Mouse (Mus musculus): ENCODE data around the gene 9930104L06Rik. TPM values are rescaled to one million over a fixed set of nuclear protein-coding genes. Genes with fewer than 3 reads are reported as not detected.

The 9930104L06Rik gene
- polyA plus RNA-seq, 1 experiment, result 8.1 TPM

GRCm38 (mm10) chr4:124943781-124944180 lies 6.9 kb downstream of the 9930104L06Rik start:
- Histone ChIP-seq H3K4me3 (ENCODE audit: insufficient read depth, low read depth, low read length) (no peak overlapping the region), H3K27ac (ENCODE audit: insufficient read depth, low read depth, low read length) (no peak overlapping the region), H3K36me3 (ENCODE audit: control insufficient read depth, insufficient read depth, low read length) (no peaks in the 10 kb centered on the region), H3K4me1 (ENCODE audit: control insufficient read depth, insufficient read depth, low read length) (no peaks in the 10 kb centered on the region), H3K27me3 (replicated peaks; ENCODE audit: control insufficient read depth, insufficient read depth, low read length) (no peaks in the 10 kb centered on the region)
- 85% methylated on average over 5 of the region's 5 CpGs for WGBS
- TF ChIP-seq POLR2A (IDR thresholded peaks at IDR 0.05; ENCODE audit: low read depth, low read length) (no peak), CTCF (conservative IDR thresholded peaks at IDR 0.05; ENCODE audit: insufficient read depth, insufficient read length, low read depth, low read length) (no peak)
- DNase-seq, result no peak

GRCm38 (mm10) chr4:124944961-124945360 lies 8.1 kb downstream of the 9930104L06Rik start:
- no peaks in the 10 kb centered on the region for H3K36me3 ChIP-seq (ENCODE audit: control insufficient read depth, insufficient read depth, low read length)
- no peak for DNase-seq

DNA sequence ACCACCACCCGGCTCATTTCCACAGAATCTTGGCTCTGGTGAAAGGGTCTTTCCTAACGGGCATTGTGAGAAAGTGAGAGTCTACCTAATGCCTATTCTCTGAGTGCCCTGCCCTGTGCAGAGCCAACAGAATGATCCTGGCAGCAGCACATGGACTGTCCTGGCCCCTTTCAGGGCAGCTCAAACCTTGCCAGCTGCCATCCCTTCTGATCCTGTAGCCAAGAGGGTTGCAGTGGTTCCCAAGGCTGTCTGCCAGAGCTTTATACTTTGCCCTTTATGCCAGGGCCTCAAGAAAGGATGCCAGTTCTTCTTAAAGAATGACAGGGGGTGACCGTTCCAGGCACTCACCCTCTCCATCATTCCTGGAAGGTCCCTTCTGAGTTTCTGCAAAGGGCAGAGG lies 12.6 kb downstream of the 9930104L06Rik start:
- WGBS, result 84% methylated on average over 3 of the region's 3 CpGs
- Histone ChIP-seq H3K4me1 (ENCODE audit: control insufficient read depth, insufficient read depth, low read length) (no peaks in the 10 kb centered on the region), H3K27me3 (replicated peaks; ENCODE audit: control insufficient read depth, insufficient read depth, low read length) (no peaks in the 10 kb centered on the region), H3K27ac (ENCODE audit: insufficient read depth, low read depth, low read length) (no peak overlapping the region), H3K4me3 (ENCODE audit: insufficient read depth, low read depth, low read length) (no peak overlapping the region), H3K36me3 (ENCODE audit: control insufficient read depth, insufficient read depth, low read length) (no peaks in the 10 kb centered on the region)
- DNase-seq, result no peak
- TF ChIP-seq POLR2A (IDR thresholded peaks at IDR 0.05; ENCODE audit: low read depth, low read length), result no peak
- TF ChIP-seq CTCF (conservative IDR thresholded peaks at IDR 0.05; ENCODE audit: insufficient read depth, insufficient read length, low read depth, low read length), result no peak

More at GRCm38 (mm10) chr4:124944961-124945360, 8.1 kb downstream of the 9930104L06Rik start:
- WGBS, result 59% methylated on average over 2 of the region's 2 CpGs
- Histone ChIP-seq H3K4me1 (ENCODE audit: control insufficient read depth, insufficient read depth, low read length) (no peaks in the 10 kb centered on the region), H3K27ac (ENCODE audit: insufficient read depth, low read depth, low read length) (no peak overlapping the region), H3K4me3 (ENCODE audit: insufficient read depth, low read depth, low read length) (no peak overlapping the region), H3K27me3 (replicated peaks; ENCODE audit: control insufficient read depth, insufficient read depth, low read length) (no peaks in the 10 kb centered on the region)
- TF ChIP-seq POLR2A (IDR thresholded peaks at IDR 0.05; ENCODE audit: low read depth, low read length) (no peak), CTCF (conservative IDR thresholded peaks at IDR 0.05; ENCODE audit: insufficient read depth, insufficient read length, low read depth, low read length) (no peak)

DNA sequence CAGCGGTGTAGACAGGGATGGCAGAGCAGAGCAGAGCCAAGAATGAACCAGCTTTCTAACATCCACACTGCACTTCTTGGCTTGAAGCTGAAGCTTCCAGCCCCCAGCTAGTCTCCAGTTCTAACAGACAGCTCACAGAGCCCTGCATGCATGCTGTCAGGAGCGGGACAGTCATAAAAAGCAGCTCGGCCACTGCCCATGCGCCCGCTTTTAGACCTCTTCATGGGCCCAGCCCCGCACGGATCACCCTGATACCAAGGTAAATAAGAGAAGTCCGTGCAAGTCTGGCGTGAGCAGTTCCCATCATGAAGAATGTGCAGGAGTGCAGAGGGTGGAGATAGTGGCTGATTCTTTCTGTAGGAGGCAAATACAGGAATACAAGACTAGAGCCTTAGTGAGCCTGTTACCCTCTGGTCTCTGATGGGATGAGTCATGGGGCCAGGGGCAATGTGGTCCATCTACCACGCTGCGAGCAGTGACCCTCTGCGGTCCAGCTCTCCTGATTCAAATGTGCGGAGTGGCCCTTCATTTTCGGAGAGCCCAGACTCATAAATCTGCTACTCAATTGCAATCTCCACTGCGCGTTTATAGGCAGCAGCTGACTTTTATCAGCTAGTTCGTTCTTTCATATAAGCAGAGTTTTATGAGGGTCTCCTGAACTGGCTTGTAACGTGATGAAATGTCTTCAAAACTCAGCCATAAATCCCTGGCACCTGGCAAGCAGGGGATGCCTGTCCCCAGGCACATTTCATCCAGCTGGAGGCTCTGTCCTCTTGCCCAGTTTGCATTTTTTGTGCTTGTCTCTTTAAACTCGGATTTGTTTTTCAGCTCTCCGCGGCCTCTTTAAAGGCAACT lies 13.6 kb downstream of the 9930104L06Rik start:
- WGBS, result 33% methylated on average over 21 of the region's 21 CpGs
- Histone ChIP-seq H3K27ac (ENCODE audit: insufficient read depth, low read depth, low read length) (no peak overlapping the region), H3K4me3 (ENCODE audit: insufficient read depth, low read depth, low read length) (no peak overlapping the region), H3K4me1 (ENCODE audit: control insufficient read depth, insufficient read depth, low read length) (no peaks in the 10 kb centered on the region), H3K36me3 (ENCODE audit: control insufficient read depth, insufficient read depth, low read length) (no peaks in the 10 kb centered on the region), H3K27me3 (replicated peaks; ENCODE audit: control insufficient read depth, insufficient read depth, low read length) (no peaks in the 10 kb centered on the region)
- peak; percentile 52 for DNase-seq
- TF ChIP-seq CTCF (conservative IDR thresholded peaks at IDR 0.05; ENCODE audit: insufficient read depth, insufficient read length, low read depth, low read length) (no peak), POLR2A (IDR thresholded peaks at IDR 0.05; ENCODE audit: low read depth, low read length) (no peak)

DNA sequence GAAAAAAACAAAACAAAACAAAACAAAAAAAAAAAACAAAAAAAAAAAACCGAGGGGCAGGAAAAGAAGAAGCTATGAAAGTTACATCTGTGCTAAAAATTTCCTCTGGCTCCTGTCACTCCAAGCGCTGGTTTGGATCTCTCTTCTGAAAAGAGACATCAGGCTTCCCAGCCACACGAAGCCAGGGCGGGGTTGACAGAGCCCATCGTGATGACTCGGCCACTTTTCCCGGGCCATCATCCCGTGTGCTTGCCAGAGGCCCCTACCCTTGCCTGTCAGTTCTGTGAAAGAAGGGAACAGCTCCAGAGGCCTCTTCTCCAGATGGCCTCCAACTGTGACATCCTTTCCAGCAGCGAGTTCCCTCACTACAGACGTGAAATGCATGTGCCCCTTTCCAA lies 14.2 kb downstream of the 9930104L06Rik start:
- Histone ChIP-seq H3K4me3 (ENCODE audit: insufficient read depth, low read depth, low read length) (no peak overlapping the region), H3K27ac (ENCODE audit: insufficient read depth, low read depth, low read length) (no peak overlapping the region), H3K27me3 (replicated peaks; ENCODE audit: control insufficient read depth, insufficient read depth, low read length) (no peaks in the 10 kb centered on the region), H3K36me3 (ENCODE audit: control insufficient read depth, insufficient read depth, low read length) (no peaks in the 10 kb centered on the region), H3K4me1 (ENCODE audit: control insufficient read depth, insufficient read depth, low read length) (no peaks in the 10 kb centered on the region)
- 22% methylated on average over 10 of the region's 10 CpGs for WGBS
- peak; percentile 12 for DNase-seq
- TF ChIP-seq CTCF (conservative IDR thresholded peaks at IDR 0.05; ENCODE audit: insufficient read depth, insufficient read length, low read depth, low read length) (no peak), POLR2A (IDR thresholded peaks at IDR 0.05; ENCODE audit: low read depth, low read length) (no peak)

DNA sequence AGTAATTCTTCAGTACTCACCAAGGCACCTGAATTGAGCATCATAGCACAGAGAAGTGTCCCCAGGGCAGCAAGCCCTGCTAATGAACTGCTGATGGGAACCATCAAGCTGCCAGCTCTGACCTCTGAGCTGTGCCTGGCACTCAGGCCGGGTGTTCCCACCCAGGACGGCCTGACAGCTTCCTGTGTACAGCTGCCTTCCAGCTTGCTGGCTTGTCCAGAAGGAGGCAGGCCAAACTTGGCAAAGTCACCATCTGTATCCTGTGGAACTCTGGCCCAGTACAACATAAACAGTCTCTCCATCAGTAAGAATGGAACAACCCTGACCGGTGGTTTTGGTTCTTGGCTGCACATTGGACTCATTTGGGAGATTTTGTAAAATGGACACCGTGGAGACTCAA lies 16.7 kb downstream of the 9930104L06Rik start:
- WGBS, result 42% methylated on average over 4 of the region's 4 CpGs

DNA sequence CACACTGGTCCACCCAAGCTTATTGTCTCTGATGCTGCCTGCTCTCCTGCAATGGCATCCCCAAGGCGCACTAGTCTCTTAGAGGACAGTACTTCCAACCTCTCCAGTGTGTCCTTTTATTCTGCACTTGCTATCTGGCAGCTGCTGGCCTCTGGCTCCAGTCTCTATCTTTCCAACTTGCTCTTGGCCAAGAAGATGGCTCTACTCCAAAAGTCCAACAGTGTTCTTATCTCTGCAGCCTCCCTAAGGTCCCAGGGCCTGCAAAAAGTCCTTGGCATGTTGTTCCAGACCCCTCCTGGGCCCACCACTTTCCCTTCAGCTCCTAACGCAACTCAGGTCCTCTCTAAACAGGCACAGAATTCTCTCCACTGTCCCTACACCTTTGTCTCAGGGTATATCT lies 20.4 kb downstream of the 9930104L06Rik start:
- H3K36me3 ChIP-seq (ENCODE audit: control insufficient read depth, insufficient read depth, low read length), result no peaks in the 10 kb centered on the region
- DNase-seq, result peak; percentile 9

More for the DNA sequence above, 16.7 kb downstream of the 9930104L06Rik start:
- TF ChIP-seq POLR2A (IDR thresholded peaks at IDR 0.05; ENCODE audit: low read depth, low read length) (no peak), CTCF (conservative IDR thresholded peaks at IDR 0.05; ENCODE audit: insufficient read depth, insufficient read length, low read depth, low read length) (no peak)
- H3K27me3 ChIP-seq (replicated peaks; ENCODE audit: control insufficient read depth, insufficient read depth, low read length), result no peaks in the 10 kb centered on the region
- no peak for DNase-seq
- H3K36me3 ChIP-seq (ENCODE audit: control insufficient read depth, insufficient read depth, low read length), result no peaks in the 10 kb centered on the region
- no peaks in the 10 kb centered on the region for H3K4me1 ChIP-seq (ENCODE audit: control insufficient read depth, insufficient read depth, low read length)
- H3K27ac ChIP-seq (ENCODE audit: insufficient read depth, low read depth, low read length), result no peak overlapping the region
- no peak overlapping the region for H3K4me3 ChIP-seq (ENCODE audit: insufficient read depth, low read depth, low read length)

More for the DNA sequence above, 20.4 kb downstream of the 9930104L06Rik start:
- H3K4me1 ChIP-seq (ENCODE audit: control insufficient read depth, insufficient read depth, low read length), result no peaks in the 10 kb centered on the region
- H3K27me3 ChIP-seq (replicated peaks; ENCODE audit: control insufficient read depth, insufficient read depth, low read length), result no peaks in the 10 kb centered on the region
- H3K4me3 ChIP-seq (ENCODE audit: insufficient read depth, low read depth, low read length), result no peak overlapping the region
- TF ChIP-seq POLR2A (IDR thresholded peaks at IDR 0.05; ENCODE audit: low read depth, low read length) (no peak), CTCF (conservative IDR thresholded peaks at IDR 0.05; ENCODE audit: insufficient read depth, insufficient read length, low read depth, low read length) (no peak)
- H3K27ac ChIP-seq (ENCODE audit: insufficient read depth, low read depth, low read length), result no peak overlapping the region
- WGBS, result 80% methylated on average over 2 of the region's 2 CpGs
